Mouse (Mus musculus): ENCODE results near the gene Rcor1. TPM values are rescaled to one million over a fixed set of nuclear protein-coding genes. Genes with fewer than 3 reads are reported as not detected.
A peak's percentile ranks its signal among the peaks of the same experiment; 100 is the strongest.

Rcor1 gene
- polyA plus RNA-seq, 1 experiment from 2014 or later = 7.9 TPM

- Histone ChIP-seq H3K4me1 (ENCODE audit: control insufficient read depth, insufficient read depth, low read length) (no peaks in the 10 kb centered on the region), H3K27ac (ENCODE audit: low read length) (no peak overlapping the region), H3K4me2 (ENCODE audit: low read depth, low read length) (no peak overlapping the region), H3K9ac (ENCODE audit: low read depth, low read length) (no peak overlapping the region), H3K4me3 (ENCODE audit: low read length) (no peak overlapping the region), H3K36me3 (ENCODE audit: control insufficient read depth, insufficient read depth, low read length) (no peaks in the 10 kb centered on the region), H3K9me3 (ENCODE audit: control insufficient read depth, low read length) (no peaks in the 10 kb centered on the region), H3K27me3 (replicated peaks; ENCODE audit: control insufficient read depth, insufficient read depth, low read length) (no peaks in the 10 kb centered on the region)
- WGBS = 70% methylated on average over 2 of the region's 2 CpGs
- no peak for ATAC-seq
Observed at GRCm38 (mm10) chr12:110999820-111000219, 39.3 kb upstream of the Rcor1 start.

GRCm38 (mm10) chr12:111000956-111001355 is 38.2 kb upstream of the Rcor1 start:
- Histone ChIP-seq H3K4me3 (ENCODE audit: low read length) (no peak overlapping the region), H3K4me1 (ENCODE audit: control insufficient read depth, insufficient read depth, low read length) (peaks cover 7% of the 10 kb centered on the region), H3K9ac (ENCODE audit: low read depth, low read length) (no peak overlapping the region), H3K9me3 (ENCODE audit: control insufficient read depth, low read length) (no peaks in the 10 kb centered on the region), H3K27ac (ENCODE audit: low read length) (no peak overlapping the region), H3K36me3 (ENCODE audit: control insufficient read depth, insufficient read depth, low read length) (no peaks in the 10 kb centered on the region), H3K27me3 (replicated peaks; ENCODE audit: control insufficient read depth, insufficient read depth, low read length) (no peaks in the 10 kb centered on the region), H3K4me2 (ENCODE audit: low read depth, low read length) (no peak overlapping the region)
- ATAC-seq = no peak
- WGBS = 93% methylated on average over 7 of the region's 7 CpGs

GRCm38 (mm10) chr12:111004142-111004541 is 35.0 kb upstream of the Rcor1 start:
- Histone ChIP-seq H3K4me1 (ENCODE audit: control insufficient read depth, insufficient read depth, low read length) (peaks cover 39% of the 10 kb centered on the region), H3K4me2 (ENCODE audit: low read depth, low read length) (no peak overlapping the region), H3K9me3 (ENCODE audit: control insufficient read depth, low read length) (no peaks in the 10 kb centered on the region), H3K27me3 (replicated peaks; ENCODE audit: control insufficient read depth, insufficient read depth, low read length) (no peaks in the 10 kb centered on the region), H3K9ac (ENCODE audit: low read depth, low read length) (no peak overlapping the region), H3K36me3 (ENCODE audit: control insufficient read depth, insufficient read depth, low read length) (no peaks in the 10 kb centered on the region), H3K4me3 (ENCODE audit: low read length) (no peak overlapping the region), H3K27ac (ENCODE audit: low read length) (no peak overlapping the region)
- 76% methylated on average over 9 of the region's 9 CpGs for WGBS
- ATAC-seq = no peak

- peak; percentile 6 for ATAC-seq
- WGBS = 42% methylated on average over 6 of the region's 6 CpGs
- H3K36me3 ChIP-seq (ENCODE audit: control insufficient read depth, insufficient read depth, low read length) = no peaks in the 10 kb centered on the region
- no peak overlapping the region for H3K9ac ChIP-seq (ENCODE audit: low read depth, low read length)
- H3K4me3 ChIP-seq (ENCODE audit: low read length) = no peak overlapping the region
- peaks cover 46% of the 10 kb centered on the region for H3K4me1 ChIP-seq (ENCODE audit: control insufficient read depth, insufficient read depth, low read length)
- H3K9me3 ChIP-seq (ENCODE audit: control insufficient read depth, low read length) = no peaks in the 10 kb centered on the region
- no peaks in the 10 kb centered on the region for H3K27me3 ChIP-seq (replicated peaks; ENCODE audit: control insufficient read depth, insufficient read depth, low read length)
- H3K27ac ChIP-seq (ENCODE audit: low read length) = peak overlapping the region; percentile 96
- no peak overlapping the region; the same call in 1 of the 2 replicates for H3K4me2 ChIP-seq (ENCODE audit: low read depth, low read length)
Observed at GRCm38 (mm10) chr12:111005803-111006202, 33.3 kb upstream of the Rcor1 start.

- Histone ChIP-seq H3K4me2 (ENCODE audit: low read depth, low read length) (no peak overlapping the region), H3K4me3 (ENCODE audit: low read length) (no peak overlapping the region)
Observed at GRCm38 (mm10) chr12:111006339-111006738, 32.8 kb upstream of the Rcor1 start.

GRCm38 (mm10) chr12:111007134-111008103 is 31.7 kb upstream of the Rcor1 start:
- no peak overlapping the region for H3K4me3 ChIP-seq (ENCODE audit: low read length)
- no peaks in the 10 kb centered on the region for H3K36me3 ChIP-seq (ENCODE audit: control insufficient read depth, insufficient read depth, low read length)
- peak overlapping the region; percentile 96 for H3K27ac ChIP-seq (ENCODE audit: low read length)
- WGBS = 52% methylated on average over 14 of the region's 14 CpGs
- H3K4me1 ChIP-seq (ENCODE audit: control insufficient read depth, insufficient read depth, low read length) = peaks cover 51% of the 10 kb centered on the region
- no peaks in the 10 kb centered on the region for H3K27me3 ChIP-seq (replicated peaks; ENCODE audit: control insufficient read depth, insufficient read depth, low read length)
- H3K9ac ChIP-seq (ENCODE audit: low read depth, low read length) = peak overlapping the region; percentile 50
- H3K9me3 ChIP-seq (ENCODE audit: control insufficient read depth, low read length) = no peaks in the 10 kb centered on the region
- 0 out of 2 replicates have a peak overlapping the region, but pooled peaks have one; percentile 0 for H3K4me2 ChIP-seq (ENCODE audit: low read depth, low read length)
- ATAC-seq = peak; percentile 77

More at GRCm38 (mm10) chr12:111006339-111006738, 32.8 kb upstream of the Rcor1 start:
- Histone ChIP-seq H3K4me1 (ENCODE audit: control insufficient read depth, insufficient read depth, low read length) (peaks cover 46% of the 10 kb centered on the region), H3K9ac (ENCODE audit: low read depth, low read length) (peak overlapping the region; percentile 42; the same call in 1 of the 2 replicates), H3K36me3 (ENCODE audit: control insufficient read depth, insufficient read depth, low read length) (no peaks in the 10 kb centered on the region), H3K9me3 (ENCODE audit: control insufficient read depth, low read length) (no peaks in the 10 kb centered on the region), H3K27me3 (replicated peaks; ENCODE audit: control insufficient read depth, insufficient read depth, low read length) (no peaks in the 10 kb centered on the region), H3K27ac (ENCODE audit: low read length) (peak overlapping the region; percentile 96)
- ATAC-seq = peak; percentile 47
- WGBS = 43% methylated on average over 5 of the region's 5 CpGs

- WGBS = 31% methylated on average over 11 of the region's 11 CpGs
- H3K27ac ChIP-seq (ENCODE audit: low read length) = peak overlapping the region; percentile 96
- no peaks in the 10 kb centered on the region for H3K9me3 ChIP-seq (ENCODE audit: control insufficient read depth, low read length)
- 0 out of 2 replicates have a peak overlapping the region, but pooled peaks have one; percentile 10 for H3K4me2 ChIP-seq (ENCODE audit: low read depth, low read length)
- no peaks in the 10 kb centered on the region for H3K36me3 ChIP-seq (ENCODE audit: control insufficient read depth, insufficient read depth, low read length)
- H3K27me3 ChIP-seq (replicated peaks; ENCODE audit: control insufficient read depth, insufficient read depth, low read length) = no peaks in the 10 kb centered on the region
- H3K9ac ChIP-seq (ENCODE audit: low read depth, low read length) = peak overlapping the region; percentile 51
- ATAC-seq = peak; percentile 73
- peaks cover 51% of the 10 kb centered on the region for H3K4me1 ChIP-seq (ENCODE audit: control insufficient read depth, insufficient read depth, low read length)
- H3K4me3 ChIP-seq (ENCODE audit: low read length) = no peak overlapping the region
Observed at GRCm38 (mm10) chr12:111008500-111009490, 30.4 kb upstream of the Rcor1 start.

- Histone ChIP-seq H3K9ac (ENCODE audit: low read depth, low read length) (0 out of 2 replicates have a peak overlapping the region, but pooled peaks have one; percentile 51), H3K27ac (ENCODE audit: low read length) (peak overlapping the region; percentile 96), H3K4me3 (ENCODE audit: low read length) (no peak overlapping the region), H3K36me3 (ENCODE audit: control insufficient read depth, insufficient read depth, low read length) (no peaks in the 10 kb centered on the region), H3K27me3 (replicated peaks; ENCODE audit: control insufficient read depth, insufficient read depth, low read length) (no peaks in the 10 kb centered on the region), H3K9me3 (ENCODE audit: control insufficient read depth, low read length) (no peaks in the 10 kb centered on the region), H3K4me2 (ENCODE audit: low read depth, low read length) (no peak overlapping the region), H3K4me1 (ENCODE audit: control insufficient read depth, insufficient read depth, low read length) (peaks cover 51% of the 10 kb centered on the region)
- WGBS = 63% methylated on average over 6 of the region's 6 CpGs
- ATAC-seq = no peak
Observed at GRCm38 (mm10) chr12:111009615-111010257, 29.4 kb upstream of the Rcor1 start.
